Mouse (Mus musculus) hindbrain, embryonic 11.5 days (tissue): ENCODE results near the gene Pgm5. TPM values are rescaled to one million over a fixed set of nuclear protein-coding genes. Genes with fewer than 3 reads are reported as not detected.

ENCODE experiments used
- ATAC-seq: fragments of 200-750 bp; cut with Nextera tagmentation; 2 replicates; pipeline ENCODE4 v1.8.0; 2017; ENCODE audit warnings: mild to moderate bottlenecking, moderate TSS enrichment, moderate library complexity; ENCODE audit not compliant: low FRiP score
- DNase-seq: peaks from one replicate; pipeline ENCODE4 v3.0.0-alpha.2; 2015; ENCODE audit warnings: low spot score
- H3K27ac ChIP-seq: fragments of 300-500 bp; sonication (generic); 2 replicates; pipeline ENCODE4 v1.5.1; 2014; ENCODE audit warnings: mild to moderate bottlenecking, low read depth, low read length
- H3K27me3 ChIP-seq: fragments of 300-500 bp; sonication (generic); 2 replicates; pipeline ENCODE4 v1.6.1; 2014; ENCODE audit warnings: mild to moderate bottlenecking, low read length, moderate library complexity, mixed read lengths; ENCODE audit not compliant: control insufficient read depth, insufficient read depth
- H3K36me3 ChIP-seq: fragments of 300-500 bp; sonication (generic); 2 replicates; pipeline ENCODE4 v1.6.1; 2014; ENCODE audit warnings: mild to moderate bottlenecking, low read length, moderate library complexity, mixed read lengths; ENCODE audit not compliant: control insufficient read depth, insufficient read depth
- H3K4me1 ChIP-seq: fragments of 300-500 bp; sonication (generic); replicated peaks from 2 replicates; pipeline ENCODE4 v1.6.1; 2014; ENCODE audit warnings: low read length, mixed read lengths; ENCODE audit not compliant: control insufficient read depth, insufficient read depth
- H3K4me2 ChIP-seq: fragments of 300-500 bp; sonication (generic); replicated peaks from 2 replicates; pipeline ENCODE4 v1.6.1; 2014; ENCODE audit warnings: mild to moderate bottlenecking, low read depth, low read length
- H3K4me3 ChIP-seq: fragments of 300-500 bp; sonication (generic); 2 replicates; pipeline ENCODE4 v1.5.1; 2014; ENCODE audit warnings: low read depth, low read length
- H3K9ac ChIP-seq: fragments of 300-500 bp; sonication (generic); 2 replicates; pipeline ENCODE4 v1.6.1; 2014; ENCODE audit warnings: low read depth, low read length
- H3K9me3 ChIP-seq: fragments of 300-500 bp; sonication (generic); 2 replicates; pipeline ENCODE4 v1.6.1; 2016; ENCODE audit warnings: low read length; ENCODE audit not compliant: control insufficient read depth
- WGBS: fragments of 180-500 bp; shearing (Covaris S2); extraction: QIAGEN DNeasy Blood & Tissue Kit; methylation state at CpG from one replicate; pipeline ENCODE4 v1.1.7; 2014; 5-methylcytosine and 5-hydroxymethylcytosine counted together
- polyA plus RNA-seq: library from polyadenylated mRNA; unstranded; fragments of >200 nt; fragmentation: Nextera tagmentation; extraction: Ambion mirVana; gene quantifications from 2 replicates; pipeline ENCODE4 v1.2.1, GENCODE M21; 2014

Pgm5 gene
- polyA plus RNA-seq, 1 experiment from 2014 or later = 1.2 TPM

GRCm38 (mm10) chr19:24673762-24674161 lies 187.9 kb downstream of the Pgm5 start, which contains the start of gene Tmem252:
Tmem252 (plus strand) TSS chr19:24674008.
- H3K9ac ChIP-seq = no peak within 1 kb of the TSS
- no peaks in the 10 kb centered on the region for H3K36me3 ChIP-seq
- H3K9me3 ChIP-seq = no peaks in the 10 kb centered on the region
- no peak within 1 kb of the TSS for H3K4me3 ChIP-seq
- no peaks in the 10 kb centered on the region for H3K27me3 ChIP-seq
- ATAC-seq (no peak), DNase-seq (no peak)
- no peak within 1 kb of the TSS for H3K4me2 ChIP-seq
- H3K27ac ChIP-seq = no peak within 1 kb of the TSS
- no peaks in the 10 kb centered on the region for H3K4me1 ChIP-seq
- 52% methylated on average over 4 of the region's 4 CpGs for WGBS

- Histone ChIP-seq H3K9me3 (no peaks in the 10 kb centered on the region), H3K36me3 (no peaks in the 10 kb centered on the region), H3K4me1 (no peaks in the 10 kb centered on the region), H3K27ac (no peak overlapping the region), H3K9ac (no peak overlapping the region), H3K4me2 (no peak overlapping the region), H3K4me3 (no peak overlapping the region), H3K27me3 (no peaks in the 10 kb centered on the region)
- 85% methylated on average over 10 of the region's 10 CpGs for WGBS
- ATAC-seq (no peak), DNase-seq (no peak)
These were observed 188.3 kb downstream of the Pgm5 start for GRCm38 (mm10) chr19:24673331-24673730.

GRCm38 (mm10) chr19:24672366-24672960 lies 189.2 kb downstream of the Pgm5 start:
- Histone ChIP-seq H3K4me1 (no peaks in the 10 kb centered on the region), H3K36me3 (no peaks in the 10 kb centered on the region), H3K4me3 (no peak overlapping the region), H3K9me3 (no peaks in the 10 kb centered on the region), H3K27ac (no peak overlapping the region), H3K4me2 (no peak overlapping the region), H3K9ac (no peak overlapping the region), H3K27me3 (no peaks in the 10 kb centered on the region)
- DNase-seq = no peak
- no peak for ATAC-seq
- WGBS = 78% methylated on average over 10 of the region's 10 CpGs

GRCm38 (mm10) chr19:24671571-24671970 lies 190.1 kb downstream of the Pgm5 start:
- Histone ChIP-seq H3K27ac (no peak overlapping the region), H3K4me3 (no peak overlapping the region), H3K9ac (no peak overlapping the region), H3K9me3 (no peaks in the 10 kb centered on the region), H3K27me3 (no peaks in the 10 kb centered on the region), H3K36me3 (no peaks in the 10 kb centered on the region), H3K4me1 (no peaks in the 10 kb centered on the region), H3K4me2 (no peak overlapping the region)
- DNase-seq (no peak), ATAC-seq (no peak)
- 48% methylated on average over 3 of the region's 3 CpGs for WGBS

- no peak overlapping the region for H3K9ac ChIP-seq
- no peaks in the 10 kb centered on the region for H3K9me3 ChIP-seq
- no peak overlapping the region for H3K4me2 ChIP-seq
- H3K4me1 ChIP-seq = no peaks in the 10 kb centered on the region
- 69% methylated on average over 3 of the region's 3 CpGs for WGBS
- H3K27ac ChIP-seq = no peak overlapping the region
- ATAC-seq (no peak), DNase-seq (no peak)
- H3K4me3 ChIP-seq = no peak overlapping the region
- no peaks in the 10 kb centered on the region for H3K36me3 ChIP-seq
- no peaks in the 10 kb centered on the region for H3K27me3 ChIP-seq
These were observed 194.1 kb downstream of the Pgm5 start for GRCm38 (mm10) chr19:24667527-24667926.

GRCm38 (mm10) chr19:24665771-24666170 lies 195.9 kb downstream of the Pgm5 start:
- Histone ChIP-seq H3K9me3 (no peaks in the 10 kb centered on the region), H3K4me3 (no peak overlapping the region), H3K4me1 (no peaks in the 10 kb centered on the region), H3K27me3 (no peaks in the 10 kb centered on the region), H3K4me2 (no peak overlapping the region), H3K9ac (no peak overlapping the region), H3K27ac (no peak overlapping the region), H3K36me3 (no peaks in the 10 kb centered on the region)
- no peak for DNase-seq
- ATAC-seq = no peak
- 80% methylated on average over 11 of the region's 11 CpGs for WGBS

GRCm38 (mm10) chr19:24662346-24662745 lies 199.3 kb downstream of the Pgm5 start:
- no peak for ATAC-seq
- DNase-seq = no peak
- Histone ChIP-seq H3K9me3 (no peaks in the 10 kb centered on the region), H3K4me1 (no peaks in the 10 kb centered on the region), H3K27ac (no peak overlapping the region), H3K27me3 (no peaks in the 10 kb centered on the region), H3K4me3 (no peak overlapping the region), H3K36me3 (no peaks in the 10 kb centered on the region), H3K4me2 (no peak overlapping the region), H3K9ac (no peak overlapping the region)
- WGBS = 93% methylated on average over 2 of the region's 2 CpGs

GRCm38 (mm10) chr19:24656981-24657380 lies 204.7 kb downstream of the Pgm5 start:
- DNase-seq = no peak

GRCm38 (mm10) chr19:24653230-24653799 lies 208.3 kb downstream of the Pgm5 start:
- no peaks in the 10 kb centered on the region for H3K9me3 ChIP-seq
- 70% methylated on average over 9 of the region's 9 CpGs for WGBS
- no peaks in the 10 kb centered on the region for H3K36me3 ChIP-seq
- H3K27ac ChIP-seq = no peak overlapping the region
- no peaks in the 10 kb centered on the region; the same call in 1 of the 2 replicates for H3K27me3 ChIP-seq
- H3K4me3 ChIP-seq = no peak overlapping the region
- H3K4me2 ChIP-seq = no peak overlapping the region
- H3K9ac ChIP-seq = no peak overlapping the region
- H3K4me1 ChIP-seq = no peaks in the 10 kb centered on the region
- DNase-seq (no peak), ATAC-seq (no peak)

More at GRCm38 (mm10) chr19:24656981-24657380, 204.7 kb downstream of the Pgm5 start:
- Histone ChIP-seq H3K4me3 (no peak overlapping the region), H3K4me1 (no peaks in the 10 kb centered on the region), H3K27me3 (no peaks in the 10 kb centered on the region; the same call in 1 of the 2 replicates), H3K4me2 (no peak overlapping the region), H3K9me3 (no peaks in the 10 kb centered on the region), H3K9ac (no peak overlapping the region), H3K27ac (no peak overlapping the region), H3K36me3 (no peaks in the 10 kb centered on the region)
- no peak for ATAC-seq
- 86% methylated on average over 3 of the region's 3 CpGs for WGBS
